Comparison of ENCODE assay signal across 19 mouse cellular contexts in genomic region chr9:87529908-87530307, GRCm38 (mm10).
"Had no signal": no experiment of that assay in that cellular context is flagged by ENCODE, and none has a peak within 500 bp of the region (broad histone marks: within the 10 kb centered on the region; RNA-seq: fewer than 3 reads in every experiment).

No protein-coding gene starts in this region.

- H3K4me1 ChIP-seq: intestine, embryonic 15.5 days; kidney, embryonic 15.5 days; liver, embryonic 13.5 days; megakaryocyte, embryonic 14.5 days; neural tube, embryonic 12.5 days; stomach, embryonic 15.5 days had no signal

- H3K27me3 ChIP-seq: intestine, embryonic 15.5 days; kidney, embryonic 15.5 days; liver, embryonic 13.5 days; megakaryocyte, embryonic 14.5 days; neural tube, embryonic 12.5 days; stomach, embryonic 15.5 days had no signal

- H3K4me2 ChIP-seq: intestine, embryonic 15.5 days; kidney, embryonic 15.5 days; liver, embryonic 13.5 days; midbrain, embryonic 11.5 days; neural tube, embryonic 12.5 days; stomach, embryonic 15.5 days had no signal

- DNase-seq: kidney, adult 11 months; kidney, postnatal 25 days; layer of hippocampus, postnatal 36 days; liver, embryonic 13.5 days; lung, adult 2 months; lung, postnatal 10 days; lung, postnatal 36 days; midbrain, embryonic 14.5 days; retina, postnatal 1 day; right cerebral cortex, postnatal 25 days; spleen, adult 18-20 months; thymus, postnatal 25 days had no signal

- ATAC-seq: intestine, embryonic 15.5 days had no signal

- H3K9ac ChIP-seq: intestine, embryonic 15.5 days; kidney, embryonic 15.5 days; liver, embryonic 13.5 days; neural tube, embryonic 12.5 days; stomach, embryonic 15.5 days had no signal

- H3K4me3 ChIP-seq: intestine, embryonic 15.5 days; kidney, embryonic 15.5 days; left cerebral cortex, adult 2 months; liver, embryonic 13.5 days; megakaryocyte, embryonic 14.5 days; neural tube, embryonic 12.5 days; stomach, embryonic 15.5 days had no signal

- H3K9me3 ChIP-seq: intestine, embryonic 15.5 days; kidney, embryonic 15.5 days; liver, embryonic 13.5 days; megakaryocyte, embryonic 14.5 days; neural tube, embryonic 12.5 days; stomach, embryonic 15.5 days had no signal

- H3K36me3 ChIP-seq: intestine, embryonic 15.5 days; kidney, embryonic 15.5 days; liver, embryonic 13.5 days; neural tube, embryonic 12.5 days; stomach, embryonic 15.5 days had no signal

- H3K27ac ChIP-seq: intestine, embryonic 15.5 days; kidney, embryonic 15.5 days; left cerebral cortex, adult 2 months; liver, embryonic 13.5 days; neural tube, embryonic 12.5 days; stomach, embryonic 15.5 days had no signal
